9 mouse cellular contexts compared by ENCODE assay signal in genomic region chr12:69757418-69758141, GRCm38 (mm10). TPM values are rescaled to one million over a fixed set of nuclear protein-coding genes. Genes with fewer than 3 reads are reported as not detected.
DNase-seq lines count a peak whose midpoint lies in the region; ATAC-seq and TF ChIP-seq lines count a peak whose summit lies in the region.
"Had no signal": no experiment of that assay in that cellular context is flagged by ENCODE, and none has a peak within 500 bp of the region (broad histone marks: within the 10 kb centered on the region; RNA-seq: fewer than 3 reads in every experiment).

No protein-coding gene starts in this region.

- no peaks in the 10 kb centered on the region for H3K36me3 ChIP-seq in G1E (replicated peaks)
- no peaks in the 10 kb centered on the region for H3K36me3 ChIP-seq in lung, embryonic 16.5 days (ENCODE audit: control insufficient read depth, insufficient read depth, low read length)

- H3K27ac ChIP-seq in cerebellum, adult 2 months (ENCODE audit: insufficient read depth, low read length), result peak overlapping the region; percentile 46
- peak overlapping the region; percentile 97 for H3K27ac ChIP-seq in lung, embryonic 16.5 days (ENCODE audit: low read length)
- H3K27ac ChIP-seq: macrophage had no signal

- WGBS in cerebellum, adult 2 months, result 2% methylated on average over 22 of the region's 22 CpGs
- 2% methylated on average over 22 of the region's 22 CpGs for WGBS in lung, embryonic 16.5 days

- peak overlapping the region; percentile 65 for H3K9ac ChIP-seq in lung, embryonic 16.5 days (ENCODE audit: low read length)

- DNase-seq in G1E (ENCODE audit: low spot score), result peak; percentile 91
- peak; percentile 87 to 90 for DNase-seq in cerebellum, adult 2 months
- DNase-seq in forelimb bud, embryonic 11.5 days (ENCODE audit: low read depth, low spot score), result peak; percentile 43
- peak; percentile 77 for DNase-seq in layer of hippocampus, adult 9-11 months
- DNase-seq in ovary, postnatal 10 days (ENCODE audit: low spot score), result peak; percentile 60
- peak; percentile 59 to 74 for DNase-seq in thymus, postnatal 10 days (ENCODE audit: low spot score in 2 of 2)

- TF ChIP-seq POLR2A in cerebellum, adult 2 months (IDR thresholded peaks at IDR 0.05; ENCODE audit: borderline replicate concordance, insufficient read depth, low read length), result peak; percentile 16; the same call in 1 of the 2 replicates

- H3K4me3 ChIP-seq in G1E (ENCODE audit: low read depth, low read length), result peak overlapping the region; percentile 64; the same call in 1 of the 2 replicates
- H3K4me3 ChIP-seq in cerebellum, adult 2 months (replicated peaks; ENCODE audit: insufficient read depth, low read depth, low read length), result peak overlapping the region; percentile 49
- H3K4me3 ChIP-seq in lung, embryonic 16.5 days (ENCODE audit: low read length), result peak overlapping the region; percentile 44

- peak; percentile 90 for ATAC-seq in G1E (ENCODE audit: extremely low read depth, insufficient number of reproducible peaks, low FRiP score, poor library complexity, severe bottlenecking)
- ATAC-seq in hematopoietic stem cell, adult 5-6 weeks (replicated peaks in 1 of 2; ENCODE audit: insufficient read depth in 1 of 2, low FRiP score in 2 of 2, low TSS enrichment in 1 of 2, low read depth in 1 of 2, poor library complexity in 2 of 2, severe bottlenecking in 2 of 2), result peak; percentile 84 to 86
- peak; percentile 92 for ATAC-seq in lung, embryonic 16.5 days (ENCODE audit: low read depth)

- H3K27me3 ChIP-seq in G1E (ENCODE audit: insufficient read depth, low read length), result peaks cover 2% of the 10 kb centered on the region; the same call in 1 of the 2 replicates
- H3K27me3 ChIP-seq in cerebellum, adult 2 months (ENCODE audit: control insufficient read depth, insufficient read depth, low read length), result no peaks in the 10 kb centered on the region
- no peaks in the 10 kb centered on the region for H3K27me3 ChIP-seq in lung, embryonic 16.5 days (ENCODE audit: control insufficient read depth, insufficient read depth, low read depth, low read length)

- no peaks in the 10 kb centered on the region for H3K9me3 ChIP-seq in G1E (replicated peaks)
- H3K9me3 ChIP-seq in lung, embryonic 16.5 days (ENCODE audit: control insufficient read depth, low read length), result no peaks in the 10 kb centered on the region

- H3K4me2 ChIP-seq in lung, embryonic 16.5 days (ENCODE audit: low read depth, low read length), result peak overlapping the region; percentile 88

- peaks cover 46% of the 10 kb centered on the region for H3K4me1 ChIP-seq in G1E (ENCODE audit: insufficient read depth, low read depth, low read length)
- H3K4me1 ChIP-seq in cerebellum, adult 2 months (ENCODE audit: control insufficient read depth, insufficient read depth, low read length), result peaks cover 3% of the 10 kb centered on the region
- peaks cover 35% of the 10 kb centered on the region for H3K4me1 ChIP-seq in lung, embryonic 16.5 days (replicated peaks; ENCODE audit: control insufficient read depth, insufficient read depth, low read length)

- TF ChIP-seq CTCF in G1E (IDR thresholded peaks at IDR 0.05; ENCODE audit: low read depth, low read length), result peak; percentile 46
- peak; percentile 81 for TF ChIP-seq CTCF in cerebellum, adult 2 months (IDR thresholded peaks at IDR 0.05; ENCODE audit: borderline replicate concordance, insufficient read depth, low read depth, low read length)

RNA-seq across cellular contexts. Expression of gene Atp5s, which starts 32.8 kb away (rescaled TPM):
- total RNA-seq in G1E (2014; fragmentation: Nextera tagmentation) (66.9 and 83.2 TPM in 2 replicates), G1E (2017) (15.9 and 19.6 TPM in 2 replicates)
- polyA plus RNA-seq in G1E (2012), result 8.2 and 12.1 TPM in 2 replicates
- 33.3 and 33.8 TPM in 2 replicates for polyA plus RNA-seq in cerebellum, adult 2 months (2012; rRNA removed)
- total RNA-seq in hematopoietic stem cell, adult 5-6 weeks (2017), result 15.4 and 32.7 TPM in 2 replicates
- polyA plus RNA-seq in lung, embryonic 16.5 days (2015; fragmentation: Nextera tagmentation; extraction: Ambion mirVana), result 35.3 and 36.4 TPM in 2 replicates

RNA-seq across cellular contexts. Expression of gene L2hgdh, which starts 32.9 kb away (rescaled TPM):
- total RNA-seq in G1E (2014; fragmentation: Nextera tagmentation), result 10.1 and 12.9 TPM in 2 replicates
- total RNA-seq in G1E (2017), result 18.4 and 21.2 TPM in 2 replicates
- polyA plus RNA-seq in G1E (2012), result 1.9 and 2.2 TPM in 2 replicates
- 11.9 and 12.9 TPM in 2 replicates for polyA plus RNA-seq in cerebellum, adult 2 months (2012; rRNA removed)
- total RNA-seq in hematopoietic stem cell, adult 5-6 weeks (2017), result 18.2 and 26.6 TPM in 2 replicates
- 14.3 and 15.5 TPM in 2 replicates for polyA plus RNA-seq in lung, embryonic 16.5 days (2015; fragmentation: Nextera tagmentation; extraction: Ambion mirVana)

RNA-seq across cellular contexts. Expression of gene Cdkl1, which starts 33.5 kb away (rescaled TPM):
- total RNA-seq in G1E (2014; fragmentation: Nextera tagmentation) (not detected in 2 replicates), G1E (2017) (0.70 TPM in 1 of 2 replicates, not detected in the other)
- polyA plus RNA-seq in G1E (2012), result not detected in 2 replicates
- polyA plus RNA-seq in cerebellum, adult 2 months (2012; rRNA removed), result 20.1 and 24.2 TPM in 2 replicates
- 0.13 TPM in 1 of 2 replicates, not detected in the other for total RNA-seq in hematopoietic stem cell, adult 5-6 weeks (2017)
- 1.3 and 2.0 TPM in 2 replicates for polyA plus RNA-seq in lung, embryonic 16.5 days (2015; fragmentation: Nextera tagmentation; extraction: Ambion mirVana)
- polyA plus RNA-seq: macrophage had no signal

Comparison
In these comparisons a context has a peak if more than half of its experiments do, and no peak if none do; other contexts are left out.
1. Peak in every context shown above with its lines: DNase-seq, ATAC-seq, H3K4me3 ChIP-seq and H3K27ac ChIP-seq.